Mouse (Mus musculus) urinary bladder, postnatal 4 days (tissue): ENCODE measurements around the gene Dnmbp.

Source experiments
- DNase-seq, 2 experiments: peaks; one replicate each; pipeline ENCODE4 v3.0.0; 2021 to 2022; ENCODE audit warnings: low spot score in 2 of 2

Gene Dnmbp

GRCm38 (mm10) chr19:43879401-43880212, 60.4 kb downstream of the Dnmbp start:
- DNase-seq: peak; percentile 83 to 88

- DNase-seq: no peak
These were observed 61.6 kb downstream of the Dnmbp start for GRCm38 (mm10) chr19:43878111-43879092.

GRCm38 (mm10) chr19:43877364-43877763, 62.6 kb downstream of the Dnmbp start:
- DNase-seq: no peak

- DNase-seq: peak in 1 of 2 experiments; percentile 51
These were observed 64.0 kb downstream of the Dnmbp start for GRCm38 (mm10) chr19:43875996-43876395.

- no peak for DNase-seq
These were observed 65.6 kb downstream of the Dnmbp start for GRCm38 (mm10) chr19:43874351-43874750.

- no peak for DNase-seq
These were observed 69.6 kb downstream of the Dnmbp start for GRCm38 (mm10) chr19:43870418-43870817.

- no peak for DNase-seq
These were observed 82.6 kb downstream of the Dnmbp start for GRCm38 (mm10) chr19:43857347-43857746.

GRCm38 (mm10) chr19:43852837-43853545, 87.0 kb downstream of the Dnmbp start:
- DNase-seq: no peak

- no peak for DNase-seq
These were observed 87.9 kb downstream of the Dnmbp start for GRCm38 (mm10) chr19:43851996-43852630.

GRCm38 (mm10) chr19:43850026-43850425, 90.0 kb downstream of the Dnmbp start:
- DNase-seq: no peak

GRCm38 (mm10) chr19:43847966-43848365, 92.0 kb downstream of the Dnmbp start:
- DNase-seq: no peak

- DNase-seq: no peak
These were observed 92.9 kb downstream of the Dnmbp start for GRCm38 (mm10) chr19:43847056-43847455.

- DNase-seq: no peak
These were observed 94.6 kb downstream of the Dnmbp start for GRCm38 (mm10) chr19:43845331-43845908.

GRCm38 (mm10) chr19:43843184-43843583, 96.8 kb downstream of the Dnmbp start:
- DNase-seq: no peak

GRCm38 (mm10) chr19:43832425-43833069, 107.4 kb downstream of the Dnmbp start:
- peak; percentile 40 to 76 for DNase-seq

- DNase-seq: no peak
These were observed 113.1 kb downstream of the Dnmbp start for GRCm38 (mm10) chr19:43826855-43827254.

- peak in 1 of 2 experiments; percentile 20 for DNase-seq
These were observed 124.2 kb downstream of the Dnmbp start for GRCm38 (mm10) chr19:43815661-43816414.

- no peak for DNase-seq
These were observed 126.7 kb downstream of the Dnmbp start for GRCm38 (mm10) chr19:43813315-43813714.

- no peak for DNase-seq
These were observed 128.6 kb downstream of the Dnmbp start for GRCm38 (mm10) chr19:43811419-43811818.

- no peak for DNase-seq
These were observed 130.7 kb downstream of the Dnmbp start for GRCm38 (mm10) chr19:43809331-43809730.
